Mouse (Mus musculus) liver, embryonic 16.5 days (tissue): ENCODE measurements around the gene Wdr11. TPM values are rescaled to one million over a fixed set of nuclear protein-coding genes. Genes with fewer than 3 reads are reported as not detected.

Source experiments
- ATAC-seq: fragments of 200-750 bp; cut with Nextera tagmentation; 2 replicates; pipeline ENCODE4 v1.8.0; 2017; ENCODE audit warnings: low read depth, mild to moderate bottlenecking, moderate number of reproducible peaks, moderate library complexity
- H3K27ac ChIP-seq: fragments of 300-500 bp; sonication (generic); 2 replicates; pipeline ENCODE4 v1.5.1; 2014; ENCODE audit warnings: mild to moderate bottlenecking, low read length
- H3K27me3 ChIP-seq: fragments of 300-500 bp; sonication (generic); 2 replicates; pipeline ENCODE4 v1.6.1; 2014; ENCODE audit warnings: low read depth, low read length, mixed read lengths; ENCODE audit not compliant: control insufficient read depth, insufficient read depth
- H3K36me3 ChIP-seq: fragments of 300-500 bp; sonication (generic); 2 replicates; pipeline ENCODE4 v1.6.1; 2014; ENCODE audit warnings: mild to moderate bottlenecking; ENCODE audit not compliant: control insufficient read depth, insufficient read depth
- H3K4me1 ChIP-seq: fragments of 300-500 bp; sonication (generic); 2 replicates; pipeline ENCODE4 v1.6.1; 2014; ENCODE audit warnings: low read depth, low read length, mixed read lengths; ENCODE audit not compliant: control insufficient read depth
- H3K4me2 ChIP-seq: fragments of 300-500 bp; sonication (generic); 2 replicates; pipeline ENCODE4 v1.6.1; 2014; ENCODE audit warnings: low read depth, low read length, mixed read lengths
- H3K4me3 ChIP-seq: fragments of 300-500 bp; sonication (generic); 2 replicates; pipeline ENCODE4 v1.5.1; 2014; ENCODE audit warnings: low read depth, mild to moderate bottlenecking, low read length
- H3K9ac ChIP-seq: fragments of 300-500 bp; sonication (generic); 2 replicates; pipeline ENCODE4 v1.6.1; 2014; ENCODE audit warnings: low read depth, low read length
- H3K9me3 ChIP-seq: fragments of 300-500 bp; sonication (generic); replicated peaks from 2 replicates; pipeline ENCODE4 v1.6.1; 2016; ENCODE audit warnings: low read length; ENCODE audit not compliant: control insufficient read depth
- WGBS: fragments of 180-500 bp; shearing (Covaris S2); extraction: QIAGEN DNeasy Blood & Tissue Kit; methylation state at CpG from one replicate; pipeline ENCODE4 v1.1.7; 2014; ENCODE audit not compliant: insufficient replicate concordance; 5-methylcytosine and 5-hydroxymethylcytosine counted together
- polyA plus RNA-seq: library from polyadenylated mRNA; unstranded; fragments of >200 nt; fragmentation: Nextera tagmentation; extraction: Ambion mirVana; gene quantifications from 2 replicates; pipeline ENCODE4 v1.2.1, GENCODE M21; 2015

Gene Wdr11
- polyA plus RNA-seq: 11.5 and 11.8 TPM in 2 replicates

- Histone ChIP-seq H3K4me3 (peak within 1 kb of the TSS; percentile 79), H3K9me3 (no peaks in the 10 kb centered on the region), H3K27me3 (no peaks in the 10 kb centered on the region), H3K4me1 (peaks cover 4% of the 10 kb centered on the region; the same call in 1 of the 2 replicates), H3K4me2 (peak within 1 kb of the TSS; percentile 73), H3K9ac (peak within 1 kb of the TSS; percentile 77), H3K36me3 (no peaks in the 10 kb centered on the region), H3K27ac (peak within 1 kb of the TSS; percentile 83)
- ATAC-seq: peak; percentile 78
- 3% methylated on average over 37 of the region's 37 CpGs for WGBS
Measured at GRCm38 (mm10) chr7:129591371-129592131, at the start of gene Wdr11. TSS of gene Wdr11 (plus strand) at chr7:129591863.

- no peak overlapping the region for H3K27ac ChIP-seq
- no peak for ATAC-seq
- no peaks in the 10 kb centered on the region for H3K36me3 ChIP-seq
- H3K9ac ChIP-seq: no peak overlapping the region
- H3K27me3 ChIP-seq: no peaks in the 10 kb centered on the region
- no peak overlapping the region for H3K4me3 ChIP-seq
- H3K4me2 ChIP-seq: no peak overlapping the region
- H3K9me3 ChIP-seq: no peaks in the 10 kb centered on the region
- 55% methylated on average over 1 of the region's 1 CpGs for WGBS
- no peaks in the 10 kb centered on the region for H3K4me1 ChIP-seq
Measured at GRCm38 (mm10) chr7:129567541-129567940, 24.1 kb upstream of the Wdr11 start.

GRCm38 (mm10) chr7:129568338-129568737 is 23.3 kb upstream of the Wdr11 start:
- no peak overlapping the region for H3K4me2 ChIP-seq
- H3K27ac ChIP-seq: no peak overlapping the region
- no peaks in the 10 kb centered on the region for H3K36me3 ChIP-seq
- no peak overlapping the region for H3K4me3 ChIP-seq
- H3K9ac ChIP-seq: no peak overlapping the region
- no peaks in the 10 kb centered on the region for H3K4me1 ChIP-seq
- H3K27me3 ChIP-seq: no peaks in the 10 kb centered on the region
- no peaks in the 10 kb centered on the region for H3K9me3 ChIP-seq
- WGBS: 51% methylated on average over 2 of the region's 2 CpGs
- ATAC-seq: no peak

- WGBS: 39% methylated on average over 4 of the region's 4 CpGs
- no peak for ATAC-seq
- no peaks in the 10 kb centered on the region for H3K4me1 ChIP-seq
Measured at GRCm38 (mm10) chr7:129574471-129574870, 17.2 kb upstream of the Wdr11 start.

GRCm38 (mm10) chr7:129575110-129575784 is 16.4 kb upstream of the Wdr11 start:
- Histone ChIP-seq H3K4me1 (no peaks in the 10 kb centered on the region), H3K9ac (no peak overlapping the region), H3K4me2 (no peak overlapping the region), H3K36me3 (no peaks in the 10 kb centered on the region), H3K4me3 (no peak overlapping the region), H3K27ac (no peak overlapping the region), H3K27me3 (no peaks in the 10 kb centered on the region), H3K9me3 (no peaks in the 10 kb centered on the region)
- ATAC-seq: no peak
- 29% methylated on average over 7 of the region's 7 CpGs for WGBS

More at GRCm38 (mm10) chr7:129574471-129574870, 17.2 kb upstream of the Wdr11 start:
- Histone ChIP-seq H3K4me3 (no peak overlapping the region), H3K9ac (no peak overlapping the region), H3K27ac (no peak overlapping the region), H3K4me2 (no peak overlapping the region), H3K27me3 (no peaks in the 10 kb centered on the region), H3K9me3 (no peaks in the 10 kb centered on the region), H3K36me3 (no peaks in the 10 kb centered on the region)

- no peaks in the 10 kb centered on the region for H3K36me3 ChIP-seq
- peak overlapping the region; percentile 73 for H3K4me2 ChIP-seq
- peak overlapping the region; percentile 77 for H3K9ac ChIP-seq
- no peak for ATAC-seq
- H3K9me3 ChIP-seq: no peaks in the 10 kb centered on the region
- H3K4me1 ChIP-seq: peaks cover 4% of the 10 kb centered on the region; the same call in 1 of the 2 replicates
- WGBS: 0% methylated on average over 13 of the region's 13 CpGs
- H3K27me3 ChIP-seq: no peaks in the 10 kb centered on the region
- H3K4me3 ChIP-seq: peak overlapping the region; percentile 79
- H3K27ac ChIP-seq: peak overlapping the region; percentile 83
Measured at GRCm38 (mm10) chr7:129592132-129592745, 576 bp downstream of the Wdr11 start.

- Histone ChIP-seq H3K36me3 (no peaks in the 10 kb centered on the region), H3K4me1 (no peaks in the 10 kb centered on the region), H3K4me2 (no peak overlapping the region), H3K9ac (no peak overlapping the region), H3K4me3 (no peak overlapping the region), H3K27ac (no peak overlapping the region), H3K27me3 (no peaks in the 10 kb centered on the region), H3K9me3 (no peaks in the 10 kb centered on the region)
- 75% methylated on average over 2 of the region's 2 CpGs for WGBS
- ATAC-seq: no peak
Measured at GRCm38 (mm10) chr7:129597186-129597585, 5.5 kb downstream of the Wdr11 start.

- H3K4me3 ChIP-seq: no peak overlapping the region
- no peak for ATAC-seq
- no peak overlapping the region for H3K9ac ChIP-seq
- H3K9me3 ChIP-seq: no peaks in the 10 kb centered on the region
- 78% methylated on average over 8 of the region's 8 CpGs for WGBS
- no peaks in the 10 kb centered on the region for H3K4me1 ChIP-seq
- no peak overlapping the region for H3K27ac ChIP-seq
- peaks cover 18% of the 10 kb centered on the region for H3K36me3 ChIP-seq
- H3K4me2 ChIP-seq: no peak overlapping the region
- no peaks in the 10 kb centered on the region for H3K27me3 ChIP-seq
Measured at GRCm38 (mm10) chr7:129606291-129606690, 14.6 kb downstream of the Wdr11 start.

GRCm38 (mm10) chr7:129621141-129621540 is 29.5 kb downstream of the Wdr11 start:
- ATAC-seq: no peak
- WGBS: 73% methylated on average over 5 of the region's 5 CpGs
- H3K4me1 ChIP-seq: no peaks in the 10 kb centered on the region

More at GRCm38 (mm10) chr7:129621141-129621540, 29.5 kb downstream of the Wdr11 start:
- no peak overlapping the region for H3K27ac ChIP-seq
- H3K4me3 ChIP-seq: no peak overlapping the region
- no peak overlapping the region for H3K4me2 ChIP-seq
- H3K9ac ChIP-seq: no peak overlapping the region
- no peaks in the 10 kb centered on the region for H3K9me3 ChIP-seq
- H3K27me3 ChIP-seq: no peaks in the 10 kb centered on the region
- peaks cover 18% of the 10 kb centered on the region for H3K36me3 ChIP-seq
